Mouse (Mus musculus): ENCODE data around the gene Slc26a9.
A peak's percentile ranks its signal among the peaks of the same experiment; 100 is the strongest.
"Not testable (repeated sequence)": the region's sequence is repeated elsewhere in the genome, so short reads cannot be mapped to it uniquely, and the experiment has no call there.

Slc26a9 gene

GRCm38 (mm10) chr1:131765357-131766001 is 21.7 kb downstream of the Slc26a9 start:
- DNase-seq (ENCODE audit: extremely low spot score): peak; percentile 82

GRCm38 (mm10) chr1:131769296-131769695 is 25.5 kb downstream of the Slc26a9 start:
- DNase-seq (ENCODE audit: extremely low spot score): no peak

GRCm38 (mm10) chr1:131770656-131771055 is 26.8 kb downstream of the Slc26a9 start:
- DNase-seq (ENCODE audit: extremely low spot score): no peak

DNA sequence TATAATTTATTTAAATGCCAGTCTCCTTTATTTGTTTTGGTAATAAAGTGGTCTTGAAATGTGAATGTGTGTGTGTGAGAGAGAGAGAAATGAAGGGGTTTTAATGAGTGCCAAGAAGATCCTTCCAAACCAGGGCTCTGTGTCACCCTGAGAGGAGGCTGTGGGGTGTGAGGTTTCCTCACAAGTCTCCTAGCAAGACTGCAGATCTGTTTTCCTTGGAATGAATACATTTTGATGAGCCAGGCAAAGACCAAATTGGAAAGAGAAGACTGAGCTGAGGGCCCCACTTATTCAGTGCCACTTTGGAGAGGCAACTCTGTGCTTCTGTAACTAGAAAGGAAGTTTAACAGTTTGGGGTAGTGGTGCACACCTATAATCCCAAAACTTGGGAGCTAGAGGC is 27.6 kb downstream of the Slc26a9 start:
- DNase-seq (ENCODE audit: extremely low spot score): no peak

GRCm38 (mm10) chr1:131794591-131794990 is 50.8 kb downstream of the Slc26a9 start:
- no peak for DNase-seq (ENCODE audit: extremely low spot score)

DNA sequence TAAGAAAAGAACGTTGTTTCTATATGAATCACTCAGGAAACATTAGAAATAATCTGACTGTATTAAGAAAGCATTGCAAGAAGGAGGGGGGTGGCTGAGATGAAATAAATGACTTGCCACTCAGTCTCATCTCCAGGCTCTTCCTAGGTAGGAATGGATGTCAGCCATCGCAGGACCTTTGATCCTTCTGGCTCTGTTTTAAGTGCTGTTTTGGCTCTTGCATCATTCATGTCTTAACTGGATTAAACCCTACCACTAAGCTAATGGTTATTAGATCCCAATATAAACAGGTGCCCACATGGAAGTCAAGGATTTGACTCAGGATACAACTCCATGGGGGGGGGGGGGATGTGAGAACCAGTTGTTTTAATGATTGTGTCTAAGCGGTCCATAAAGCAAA is 51.3 kb downstream of the Slc26a9 start:
- DNase-seq (ENCODE audit: extremely low spot score): no peak

- DNase-seq (ENCODE audit: extremely low spot score): peak; percentile 65
These were observed 53.5 kb downstream of the Slc26a9 start, which contains the start of gene Pm20d1 for GRCm38 (mm10) chr1:131797202-131797909. Pm20d1 (plus strand) TSS chr1:131797381.

- DNase-seq (ENCODE audit: extremely low spot score): no peak
These were observed 56.2 kb downstream of the Slc26a9 start for GRCm38 (mm10) chr1:131800001-131800400.

DNA sequence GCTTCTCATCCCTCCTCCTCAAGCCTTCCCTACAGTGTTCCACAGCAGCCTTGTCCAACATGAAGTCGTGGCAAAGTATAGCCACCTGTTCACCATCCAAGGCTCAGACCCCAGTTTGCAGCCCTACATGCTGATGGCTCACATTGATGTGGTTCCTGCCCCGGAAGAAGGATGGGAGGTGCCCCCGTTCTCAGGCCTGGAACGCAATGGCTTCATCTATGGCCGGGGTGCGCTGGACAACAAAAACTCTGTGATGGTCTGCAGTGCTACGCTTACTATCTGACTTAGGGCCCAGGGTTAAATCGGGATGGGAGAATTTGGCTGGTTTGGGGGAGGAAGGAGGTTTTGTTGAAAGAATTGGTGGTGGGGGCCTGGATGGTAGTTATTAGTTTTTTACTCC is 57.2 kb downstream of the Slc26a9 start:
- DNase-seq (ENCODE audit: extremely low spot score): no peak

- no peak for DNase-seq (ENCODE audit: extremely low spot score)
These were observed 58.8 kb downstream of the Slc26a9 start for GRCm38 (mm10) chr1:131802652-131803051.

DNA sequence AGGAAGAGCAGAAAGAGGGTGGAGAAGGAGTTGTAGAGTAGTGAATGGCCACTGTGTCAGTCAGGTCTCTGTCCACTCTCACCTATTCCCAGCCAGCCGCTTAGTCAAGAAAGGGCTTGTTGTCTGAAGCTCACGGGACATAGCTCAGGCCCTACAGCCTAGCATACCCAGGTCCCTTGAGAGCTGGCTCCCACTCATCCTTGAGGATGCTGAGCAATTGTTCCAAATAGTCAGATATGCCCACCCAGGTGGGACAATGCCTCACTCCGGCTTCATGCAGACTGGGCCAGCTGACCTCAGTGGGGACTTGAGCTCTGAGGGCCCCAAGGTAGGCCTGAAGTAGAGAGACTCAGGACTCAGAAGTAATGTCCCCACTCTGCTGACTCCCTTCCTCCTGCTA is 60.3 kb downstream of the Slc26a9 start:
- DNase-seq (ENCODE audit: extremely low spot score): no peak

DNA sequence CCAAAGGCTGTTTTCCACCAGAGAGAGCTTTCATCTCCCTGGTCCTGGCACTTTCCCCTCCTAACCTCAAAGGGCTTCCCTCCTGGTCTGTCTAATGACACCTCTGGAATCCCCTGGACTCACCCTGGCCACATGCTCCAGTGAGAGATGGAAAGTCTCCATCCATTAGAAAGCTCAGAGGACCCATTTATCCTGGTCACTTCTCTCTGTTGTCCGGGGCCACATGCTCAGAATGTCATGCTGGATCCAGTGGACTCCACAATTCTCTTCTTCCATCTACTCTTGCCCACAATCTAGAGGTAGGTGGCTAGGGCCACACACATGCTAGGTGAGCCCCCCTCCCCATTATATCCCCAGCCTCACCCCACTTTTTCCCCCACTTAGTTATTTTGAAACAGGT is 65.2 kb downstream of the Slc26a9 start:
- DNase-seq (ENCODE audit: extremely low spot score): no peak

GRCm38 (mm10) chr1:131809651-131810050 is 65.8 kb downstream of the Slc26a9 start:
- DNase-seq (ENCODE audit: extremely low spot score): no peak

- no peak for DNase-seq (ENCODE audit: extremely low spot score)
These were observed 67.6 kb downstream of the Slc26a9 start for GRCm38 (mm10) chr1:131811393-131811792.

- DNase-seq (ENCODE audit: extremely low spot score): no peak
These were observed 68.2 kb downstream of the Slc26a9 start for GRCm38 (mm10) chr1:131812006-131812405.

DNA sequence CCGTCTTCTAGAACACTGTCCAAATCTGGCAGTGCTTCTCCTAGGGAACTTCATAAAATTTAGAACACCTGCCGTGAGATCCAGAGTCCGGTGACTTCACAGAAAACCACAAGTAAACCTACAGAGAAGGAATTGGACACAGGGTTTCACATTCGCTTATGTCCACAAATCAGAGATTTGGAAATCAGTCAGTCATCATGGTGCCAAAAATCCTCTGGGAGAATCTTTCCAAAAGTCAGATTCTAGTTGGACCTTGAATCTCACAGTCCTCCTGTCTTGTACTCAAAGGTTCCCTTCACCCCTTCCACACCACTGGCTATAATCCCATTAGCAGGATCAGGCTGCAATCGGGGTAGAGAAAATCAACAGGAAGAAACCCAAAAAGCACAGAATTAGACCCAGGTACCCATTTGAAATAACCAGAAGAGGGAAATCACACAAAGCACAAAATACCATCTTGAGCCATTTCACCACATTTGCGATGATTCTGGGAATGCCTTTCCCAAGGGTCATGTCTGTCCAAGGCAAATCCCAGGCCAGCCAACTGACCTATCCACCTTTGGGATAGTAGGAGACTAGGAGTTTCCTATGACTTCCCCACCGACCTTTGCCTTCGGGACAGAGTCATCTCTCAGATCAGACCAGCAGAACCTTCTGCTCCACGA is 68.9 kb downstream of the Slc26a9 start:
- no peak for DNase-seq (ENCODE audit: extremely low spot score)

GRCm38 (mm10) chr1:131813731-131814130 is 69.9 kb downstream of the Slc26a9 start:
- no peak for DNase-seq (ENCODE audit: extremely low spot score)

DNA sequence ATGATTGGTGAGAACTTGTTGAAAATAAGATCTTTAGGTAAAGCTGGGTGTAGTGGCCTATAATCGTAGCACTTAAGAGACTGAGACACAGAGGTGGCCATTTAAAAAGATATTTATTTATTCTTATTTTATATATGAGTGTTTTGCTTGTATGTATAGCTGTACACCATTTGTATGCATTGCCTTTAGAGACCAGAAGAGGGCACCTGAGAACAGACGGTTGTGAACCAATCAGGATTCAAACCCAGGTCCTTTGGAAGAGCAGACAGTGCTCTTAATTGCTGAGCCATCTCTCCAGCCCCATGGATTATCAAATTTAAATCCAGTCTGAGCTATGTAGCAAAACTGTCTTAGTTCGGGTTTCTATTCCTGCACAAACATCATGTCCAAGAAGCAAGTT is 70.4 kb downstream of the Slc26a9 start:
- no peak for DNase-seq (ENCODE audit: extremely low spot score)

GRCm38 (mm10) chr1:131816886-131817285 is 73.1 kb downstream of the Slc26a9 start:
- no peak for DNase-seq (ENCODE audit: extremely low spot score)

DNA sequence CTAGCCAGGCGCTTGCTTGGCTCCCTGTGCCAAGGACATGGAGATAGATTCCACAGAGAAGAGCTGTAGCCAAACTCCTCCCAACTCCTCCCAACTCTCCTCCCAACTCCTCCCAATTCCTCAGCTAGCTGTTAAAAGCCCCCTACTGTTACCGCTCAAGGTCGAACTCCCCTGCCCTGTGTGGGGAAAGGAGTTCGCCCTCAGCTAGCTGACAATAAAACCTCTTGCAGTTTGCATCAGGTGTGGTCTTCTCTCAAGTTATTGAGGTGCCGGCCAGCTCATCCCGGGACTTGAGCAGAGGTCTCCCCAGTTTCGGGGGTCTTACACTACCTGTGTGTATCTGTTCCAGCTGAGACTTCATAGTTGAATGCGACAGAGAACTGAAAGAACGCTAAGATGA is 76.5 kb downstream of the Slc26a9 start:
- not testable (repeated sequence) for DNase-seq (ENCODE audit: extremely low spot score)

GRCm38 (mm10) chr1:131820887-131821328 is 77.1 kb downstream of the Slc26a9 start:
- no peak for DNase-seq (ENCODE audit: extremely low spot score)

All from embryo, embryonic 9.5 days (tissue).